Mouse (Mus musculus) limb, embryonic 15.5 days (tissue): ENCODE data around the gene Traf3ip1. TPM values are rescaled to one million over a fixed set of nuclear protein-coding genes. Genes with fewer than 3 reads are reported as not detected.
A peak's percentile ranks its signal among the peaks of the same experiment; 100 is the strongest.

ENCODE experiments used
- ATAC-seq: fragments of 200-750 bp; cut with Nextera tagmentation; 2 replicates; pipeline ENCODE4 v1.8.0; 2017; ENCODE audit warnings: low read depth, moderate TSS enrichment; ENCODE audit not compliant: insufficient number of reproducible peaks, low FRiP score, low TSS enrichment
- H3K27ac ChIP-seq: fragments of 300-500 bp; sonication (generic); 2 replicates; pipeline ENCODE4 v1.5.1; 2015; ENCODE audit warnings: moderate library complexity, mild to moderate bottlenecking, inconsistent platforms
- H3K27me3 ChIP-seq: fragments of 300-500 bp; sonication (generic); 2 replicates; pipeline ENCODE4 v1.6.1; 2015; ENCODE audit warnings: inconsistent platforms
- H3K36me3 ChIP-seq: fragments of 300-500 bp; sonication (generic); 2 replicates; pipeline ENCODE4 v1.6.1; 2015; ENCODE audit warnings: inconsistent platforms
- H3K4me1 ChIP-seq: fragments of 300-500 bp; sonication (generic); 2 replicates; pipeline ENCODE4 v1.6.1; 2015; ENCODE audit warnings: inconsistent platforms
- H3K4me2 ChIP-seq: fragments of 300-500 bp; sonication (generic); 2 replicates; pipeline ENCODE4 v1.6.1; 2015; ENCODE audit warnings: mild to moderate bottlenecking, inconsistent platforms
- H3K4me3 ChIP-seq: fragments of 300-500 bp; sonication (generic); 2 replicates; pipeline ENCODE4 v1.5.1; 2015; ENCODE audit warnings: mild to moderate bottlenecking, inconsistent platforms
- H3K9ac ChIP-seq: fragments of 300-500 bp; sonication (generic); 2 replicates; pipeline ENCODE4 v1.6.1; 2015; ENCODE audit warnings: inconsistent platforms
- H3K9me3 ChIP-seq: fragments of 300-500 bp; sonication (generic); 2 replicates; pipeline ENCODE4 v1.6.1; 2016; ENCODE audit warnings: inconsistent platforms
- WGBS: fragments of 180-500 bp; shearing (Covaris S2); methylation state at CpG from one replicate; pipeline ENCODE4 v1.1.7; 2015; 5-methylcytosine and 5-hydroxymethylcytosine counted together
- polyA plus RNA-seq: library from polyadenylated mRNA; unstranded; fragments of >200 nt; fragmentation: Nextera tagmentation; extraction: Ambion mirVana; gene quantifications from 2 replicates; pipeline ENCODE4 v1.2.1, GENCODE M21; 2015

Gene Traf3ip1
- polyA plus RNA-seq, 1 experiment from 2014 or later: 6.9 TPM

DNA sequence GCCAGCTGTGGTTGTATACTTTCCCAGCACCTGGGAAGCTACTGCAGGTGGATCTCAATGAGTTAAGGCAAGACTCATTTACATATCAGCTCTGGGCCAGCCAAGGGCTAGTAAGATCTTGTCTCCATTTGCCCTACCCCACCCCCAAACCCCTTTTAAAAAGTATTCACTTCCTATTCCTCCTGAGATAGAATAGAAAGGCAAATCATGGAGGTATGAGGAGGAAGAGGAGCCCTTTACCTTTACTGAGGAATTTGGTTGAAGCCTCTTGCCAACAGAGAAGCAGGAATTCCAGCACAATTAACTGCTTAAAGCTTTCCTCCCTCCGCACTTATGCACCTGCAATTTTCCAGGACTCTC is 44.1 kb downstream of the Traf3ip1 start:
- ATAC-seq: no peak
- WGBS: 35% methylated on average over 1 of the region's 1 CpGs
- peaks cover 43% of the 10 kb centered on the region for H3K27me3 ChIP-seq

DNA sequence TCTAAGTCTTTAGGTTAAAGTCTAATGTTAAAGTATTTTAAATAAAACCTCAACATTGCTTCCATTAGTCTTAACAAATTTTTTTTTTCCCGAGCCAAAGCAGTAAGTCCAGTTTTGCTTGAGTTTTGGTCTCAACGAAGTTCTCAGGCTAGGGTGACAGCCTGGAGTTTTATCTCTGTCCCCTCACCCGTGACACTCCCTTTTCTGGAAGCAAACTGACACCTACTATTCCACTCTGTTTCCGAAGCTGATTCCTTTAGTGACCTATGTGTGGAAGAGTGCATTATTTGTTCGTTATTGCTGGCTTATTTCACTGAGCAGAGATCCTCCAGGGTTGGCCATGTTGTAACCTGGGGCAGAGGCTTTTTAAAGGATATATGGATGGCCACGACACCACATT is 44.8 kb downstream of the Traf3ip1 start:
- 36% methylated on average over 6 of the region's 6 CpGs for WGBS
- H3K36me3 ChIP-seq: no peaks in the 10 kb centered on the region
- no peaks in the 10 kb centered on the region for H3K9me3 ChIP-seq
- peak overlapping the region; percentile 85 for H3K4me3 ChIP-seq
- H3K4me1 ChIP-seq: peaks cover 26% of the 10 kb centered on the region
- H3K4me2 ChIP-seq: peak overlapping the region; percentile 97; the same call in 1 of the 2 replicates
- H3K9ac ChIP-seq: no peak overlapping the region
- no peak overlapping the region for H3K27ac ChIP-seq
- ATAC-seq: no peak
- H3K27me3 ChIP-seq: peaks cover 43% of the 10 kb centered on the region

More for the DNA sequence above, 44.1 kb downstream of the Traf3ip1 start:
- Histone ChIP-seq H3K4me2 (no peak overlapping the region), H3K4me3 (no peak overlapping the region), H3K9ac (no peak overlapping the region), H3K9me3 (no peaks in the 10 kb centered on the region), H3K4me1 (peaks cover 32% of the 10 kb centered on the region), H3K27ac (no peak overlapping the region), H3K36me3 (no peaks in the 10 kb centered on the region)

DNA sequence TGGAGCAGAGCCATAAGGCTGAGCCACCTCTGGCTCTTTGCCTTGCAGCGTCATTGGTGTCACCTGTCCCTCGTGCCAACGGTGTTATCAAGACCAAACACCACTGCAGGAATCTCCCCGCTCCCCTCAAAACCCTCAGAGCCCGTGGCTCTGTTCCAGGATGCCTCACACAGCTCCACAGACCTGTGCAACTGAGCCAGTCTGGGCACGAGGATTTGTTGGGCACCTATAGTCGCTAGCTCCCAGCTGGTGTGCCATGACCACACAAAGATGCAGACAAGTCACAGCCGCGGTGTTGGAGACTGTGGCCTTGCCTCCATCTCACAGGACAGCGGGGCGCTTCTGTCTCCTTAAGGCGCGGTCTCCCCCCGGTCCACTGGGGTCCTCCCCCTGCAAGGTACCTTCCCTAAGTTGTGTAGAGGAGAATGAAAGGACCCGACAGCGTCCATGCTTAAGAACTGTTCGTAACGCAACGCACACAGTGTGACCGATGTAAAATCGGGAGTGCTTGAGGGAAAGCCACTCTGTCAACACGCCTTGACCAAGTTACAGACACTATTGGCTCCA is 45.3 kb downstream of the Traf3ip1 start:
- peak; percentile 1; the same call in 1 of the 2 replicates for ATAC-seq
- WGBS: 2% methylated on average over 22 of the region's 22 CpGs

DNA sequence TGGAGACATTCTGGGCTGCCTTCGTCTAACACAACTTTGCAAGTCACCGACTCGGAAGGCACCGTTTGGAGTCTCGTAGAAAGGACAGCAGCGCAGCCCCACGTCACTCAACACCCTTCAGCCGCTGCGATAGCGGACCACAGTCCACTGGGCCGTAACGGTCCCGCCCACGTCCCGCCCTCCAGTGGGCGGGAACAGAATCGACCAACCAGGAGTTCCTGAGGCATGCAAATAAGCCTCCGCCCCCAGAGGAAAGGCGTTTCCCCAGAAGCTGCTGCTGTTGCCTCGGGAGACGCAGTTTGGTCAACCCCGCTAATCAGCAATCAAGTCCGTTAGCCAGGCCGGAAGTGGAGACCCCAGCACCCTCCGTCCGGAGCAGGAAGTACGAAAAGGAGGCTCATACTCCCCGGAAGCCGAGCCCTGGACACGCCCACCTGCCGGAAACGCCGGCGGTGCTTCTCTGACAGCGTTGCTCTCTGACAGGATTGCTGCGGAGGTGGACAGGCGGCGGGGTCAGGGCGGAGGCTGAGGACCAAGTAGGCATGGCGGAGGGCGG is 45.9 kb downstream of the Traf3ip1 start, which contains the start of gene Asb1:
TSS of gene Asb1 (plus strand) at position 274 of the 556 bp plus-strand sequence.
- Histone ChIP-seq H3K4me1 (peaks cover 26% of the 10 kb centered on the region), H3K27me3 (peaks cover 37% of the 10 kb centered on the region), H3K36me3 (peaks cover 6% of the 10 kb centered on the region; the same call in 1 of the 2 replicates), H3K4me2 (peak within 1 kb of the TSS; percentile 97), H3K27ac (no peak within 1 kb of the TSS), H3K4me3 (peak within 1 kb of the TSS; percentile 85), H3K9ac (peak within 1 kb of the TSS; percentile 66), H3K9me3 (no peaks in the 10 kb centered on the region)
- peak; percentile 95 for ATAC-seq
- WGBS: under 1% methylated on average over 41 of the region's 41 CpGs

More for the DNA sequence above, 45.3 kb downstream of the Traf3ip1 start:
- no peak overlapping the region for H3K27ac ChIP-seq
- peak overlapping the region; percentile 97 for H3K4me2 ChIP-seq
- H3K4me1 ChIP-seq: peaks cover 26% of the 10 kb centered on the region
- peaks cover 42% of the 10 kb centered on the region for H3K27me3 ChIP-seq
- H3K9ac ChIP-seq: peak overlapping the region; percentile 66; the same call in 1 of the 2 replicates
- no peaks in the 10 kb centered on the region for H3K9me3 ChIP-seq
- H3K36me3 ChIP-seq: peaks cover under 1% of the 10 kb centered on the region; the same call in 1 of the 2 replicates
- H3K4me3 ChIP-seq: peak overlapping the region; percentile 85

DNA sequence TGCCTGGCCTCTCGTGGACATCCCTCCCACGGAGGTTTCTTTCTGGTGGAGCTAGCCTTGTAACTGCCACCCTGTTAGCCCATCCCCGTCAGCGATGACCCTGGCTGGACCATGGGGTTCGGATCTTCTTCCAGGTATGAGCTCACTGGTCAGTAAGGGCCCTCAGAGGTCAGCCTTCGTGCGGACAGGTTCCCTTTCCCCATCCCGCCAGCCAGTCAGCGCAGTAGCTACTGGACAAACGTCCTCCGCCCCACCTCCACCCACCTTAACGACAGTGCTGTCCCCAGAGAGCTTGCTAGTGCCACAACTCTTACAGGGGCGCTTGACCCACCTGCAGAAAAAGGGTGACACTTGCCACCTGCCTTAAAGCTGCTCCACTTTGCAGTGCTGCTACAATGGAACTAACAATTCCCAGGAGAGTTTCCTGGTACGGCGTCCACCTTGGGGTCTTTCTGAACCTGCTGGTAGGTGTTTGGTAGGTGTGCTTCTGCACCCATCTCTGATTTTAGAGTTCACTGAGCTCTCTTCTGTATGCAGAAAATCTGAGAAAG is 46.7 kb downstream of the Traf3ip1 start:
- Histone ChIP-seq H3K4me2 (peak overlapping the region; percentile 97), H3K36me3 (peaks cover 11% of the 10 kb centered on the region; the same call in 1 of the 2 replicates), H3K9me3 (no peaks in the 10 kb centered on the region), H3K4me3 (peak overlapping the region; percentile 85), H3K27ac (no peak overlapping the region), H3K9ac (peak overlapping the region; percentile 66), H3K27me3 (peaks cover 30% of the 10 kb centered on the region), H3K4me1 (peaks cover 26% of the 10 kb centered on the region)
- WGBS: 11% methylated on average over 15 of the region's 15 CpGs
- no peak for ATAC-seq

DNA sequence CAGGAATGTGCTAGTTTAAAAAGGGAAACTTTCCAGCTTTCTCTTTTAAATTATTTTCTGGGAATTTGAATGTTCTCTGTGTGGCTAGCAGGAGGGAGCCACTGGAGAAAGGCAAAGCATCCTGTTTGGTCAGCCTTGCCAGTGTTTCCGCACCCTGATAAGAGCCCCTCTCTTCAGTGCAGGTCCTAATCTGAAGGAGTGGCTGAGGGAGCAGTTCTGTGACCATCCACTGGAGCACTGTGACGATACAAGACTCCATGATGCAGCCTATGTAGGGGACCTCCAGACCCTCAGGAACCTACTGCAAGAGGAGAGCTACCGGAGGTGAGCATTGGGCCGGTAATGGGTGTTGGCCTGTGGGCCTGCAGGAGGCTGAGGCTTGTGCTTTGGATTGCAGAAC is 49.5 kb downstream of the Traf3ip1 start:
- Histone ChIP-seq H3K4me3 (no peak overlapping the region), H3K27me3 (peaks cover 11% of the 10 kb centered on the region), H3K36me3 (peaks cover 24% of the 10 kb centered on the region; the same call in 1 of the 2 replicates), H3K27ac (no peak overlapping the region), H3K9me3 (no peaks in the 10 kb centered on the region), H3K4me2 (no peak overlapping the region), H3K9ac (no peak overlapping the region), H3K4me1 (peaks cover 26% of the 10 kb centered on the region)
- no peak for ATAC-seq
- WGBS: 78% methylated on average over 4 of the region's 4 CpGs

DNA sequence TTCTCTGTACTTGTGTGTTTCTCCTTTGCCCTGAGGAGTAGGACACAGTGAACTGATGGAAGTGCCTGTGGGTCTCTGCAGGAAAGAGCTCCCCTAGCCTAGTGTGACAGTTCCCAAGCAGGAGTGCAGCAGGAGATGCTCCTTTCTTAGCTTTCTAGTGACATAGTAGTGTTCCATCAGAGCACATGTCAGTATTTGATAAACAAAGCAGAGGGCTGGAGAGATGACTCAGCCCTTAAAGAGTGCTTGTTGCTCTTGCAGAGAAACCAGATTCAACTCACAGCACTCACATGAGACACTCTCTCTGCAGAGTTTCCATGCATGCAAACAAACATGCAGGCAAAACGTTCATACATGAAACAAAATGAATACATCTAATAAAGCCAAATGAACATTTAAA is 50.8 kb downstream of the Traf3ip1 start:
- 90% methylated on average over 1 of the region's 1 CpGs for WGBS
- no peak overlapping the region for H3K4me2 ChIP-seq
- ATAC-seq: no peak

DNA sequence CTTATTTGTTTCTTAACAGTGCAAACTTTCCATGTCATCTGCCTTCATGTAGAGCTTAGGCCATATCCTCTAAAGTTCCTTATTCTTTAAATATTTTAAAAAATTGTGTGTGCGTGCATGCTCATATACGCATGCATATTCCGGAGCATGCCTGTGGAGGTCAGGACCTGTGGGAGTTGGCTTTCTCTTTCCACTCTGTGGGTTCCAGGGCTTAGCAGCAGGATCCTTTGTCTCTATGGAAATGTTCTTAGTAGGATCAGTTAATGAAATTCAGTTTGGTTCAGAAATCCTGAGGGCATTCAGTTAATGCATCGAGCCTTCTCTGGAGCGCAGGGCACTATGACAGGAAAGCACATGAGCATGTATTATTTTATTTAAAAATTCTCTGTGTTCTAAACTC is 53.1 kb downstream of the Traf3ip1 start:
- ATAC-seq: no peak
- WGBS: 95% methylated on average over 5 of the region's 5 CpGs

More for the DNA sequence above, 50.8 kb downstream of the Traf3ip1 start:
- Histone ChIP-seq H3K4me3 (no peak overlapping the region), H3K36me3 (peaks cover 28% of the 10 kb centered on the region; the same call in 1 of the 2 replicates), H3K27ac (no peak overlapping the region), H3K27me3 (no peaks in the 10 kb centered on the region), H3K4me1 (peaks cover 16% of the 10 kb centered on the region), H3K9ac (no peak overlapping the region), H3K9me3 (no peaks in the 10 kb centered on the region)

DNA sequence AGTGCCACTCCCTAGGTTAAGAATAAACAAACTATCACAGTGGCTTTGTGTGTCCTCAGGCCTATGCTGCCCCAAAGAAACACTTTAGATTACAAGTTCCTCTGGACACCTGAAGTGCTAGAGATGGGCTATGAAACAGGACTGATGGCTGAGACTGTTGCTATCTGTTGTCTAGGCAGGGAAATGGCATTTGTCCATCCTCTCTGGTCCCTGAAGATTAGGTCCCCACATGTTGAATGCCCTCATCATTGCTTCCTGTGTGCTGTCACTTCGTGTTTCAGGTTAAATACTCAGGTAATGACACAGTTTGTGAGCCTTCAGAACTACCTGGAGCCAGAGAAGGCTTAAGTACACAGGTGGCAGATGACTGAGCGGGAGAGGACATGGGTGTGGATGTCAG is 54.6 kb downstream of the Traf3ip1 start:
- 82% methylated on average over 2 of the region's 2 CpGs for WGBS
- Histone ChIP-seq H3K9ac (no peak overlapping the region), H3K4me2 (no peak overlapping the region), H3K4me3 (no peak overlapping the region), H3K9me3 (no peaks in the 10 kb centered on the region), H3K4me1 (peaks cover 4% of the 10 kb centered on the region; the same call in 1 of the 2 replicates), H3K27me3 (no peaks in the 10 kb centered on the region), H3K36me3 (peaks cover 36% of the 10 kb centered on the region; the same call in 1 of the 2 replicates), H3K27ac (no peak overlapping the region)
- no peak for ATAC-seq

More for the DNA sequence above, 53.1 kb downstream of the Traf3ip1 start:
- no peak overlapping the region for H3K4me2 ChIP-seq
- H3K27ac ChIP-seq: no peak overlapping the region
- peaks cover 4% of the 10 kb centered on the region; the same call in 1 of the 2 replicates for H3K4me1 ChIP-seq
- no peaks in the 10 kb centered on the region for H3K9me3 ChIP-seq
- H3K36me3 ChIP-seq: peaks cover 30% of the 10 kb centered on the region; the same call in 1 of the 2 replicates
- no peak overlapping the region for H3K9ac ChIP-seq
- no peaks in the 10 kb centered on the region for H3K27me3 ChIP-seq
- H3K4me3 ChIP-seq: no peak overlapping the region

DNA sequence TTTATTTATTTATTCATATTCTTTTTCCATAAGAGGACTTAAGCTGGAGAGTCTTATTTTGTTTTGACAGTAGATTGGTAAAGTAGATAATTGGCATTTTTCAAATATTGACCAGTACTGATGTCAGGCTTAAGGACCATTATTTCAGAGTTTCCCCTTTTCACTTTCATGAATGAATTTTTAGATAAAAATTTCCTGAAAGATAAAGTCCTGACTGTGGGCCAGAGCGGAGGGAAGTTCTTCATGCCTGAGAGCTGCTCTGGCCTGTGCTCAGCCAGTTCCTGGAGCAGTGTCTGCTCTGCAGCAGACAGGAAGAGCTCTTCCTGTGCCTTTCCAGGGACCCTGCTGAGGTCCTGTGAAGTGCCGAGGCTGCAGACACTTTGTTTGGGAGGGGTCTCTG is 62.7 kb downstream of the Traf3ip1 start:
- peaks cover 8% of the 10 kb centered on the region for H3K4me1 ChIP-seq
- no peak for ATAC-seq
- H3K9ac ChIP-seq: no peak overlapping the region
- WGBS: 66% methylated on average over 2 of the region's 2 CpGs
- H3K27me3 ChIP-seq: no peaks in the 10 kb centered on the region
- no peak overlapping the region for H3K4me3 ChIP-seq
- H3K27ac ChIP-seq: no peak overlapping the region
- no peak overlapping the region for H3K4me2 ChIP-seq
- peaks cover 43% of the 10 kb centered on the region for H3K36me3 ChIP-seq
- no peaks in the 10 kb centered on the region for H3K9me3 ChIP-seq

DNA sequence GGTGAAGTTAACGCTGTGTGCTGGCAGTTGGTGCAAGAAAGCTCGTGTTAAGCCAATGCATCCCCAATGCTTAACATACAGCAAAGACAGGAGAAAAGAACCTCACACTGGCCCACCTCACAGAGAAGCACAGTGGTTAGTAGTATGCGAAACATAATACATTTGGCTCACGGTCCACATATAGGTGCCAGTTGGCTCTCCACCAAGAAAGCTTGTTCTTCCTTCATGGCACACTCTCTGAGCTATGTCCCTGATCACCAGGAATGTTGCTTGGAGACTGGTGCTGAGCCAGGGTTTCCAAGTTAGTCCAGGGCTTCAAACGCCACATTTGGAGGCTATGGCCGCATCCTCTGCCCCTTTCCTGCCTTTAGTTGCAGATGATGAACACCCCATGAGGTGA is 66.8 kb downstream of the Traf3ip1 start:
- ATAC-seq: no peak
- H3K36me3 ChIP-seq: peaks cover 18% of the 10 kb centered on the region; the same call in 1 of the 2 replicates
- H3K9me3 ChIP-seq: no peaks in the 10 kb centered on the region
- 67% methylated on average over 6 of the region's 6 CpGs for WGBS
- no peak overlapping the region for H3K27ac ChIP-seq
- H3K27me3 ChIP-seq: no peaks in the 10 kb centered on the region
- H3K9ac ChIP-seq: no peak overlapping the region
- no peak overlapping the region for H3K4me2 ChIP-seq
- peaks cover 25% of the 10 kb centered on the region for H3K4me1 ChIP-seq
- H3K4me3 ChIP-seq: no peak overlapping the region

DNA sequence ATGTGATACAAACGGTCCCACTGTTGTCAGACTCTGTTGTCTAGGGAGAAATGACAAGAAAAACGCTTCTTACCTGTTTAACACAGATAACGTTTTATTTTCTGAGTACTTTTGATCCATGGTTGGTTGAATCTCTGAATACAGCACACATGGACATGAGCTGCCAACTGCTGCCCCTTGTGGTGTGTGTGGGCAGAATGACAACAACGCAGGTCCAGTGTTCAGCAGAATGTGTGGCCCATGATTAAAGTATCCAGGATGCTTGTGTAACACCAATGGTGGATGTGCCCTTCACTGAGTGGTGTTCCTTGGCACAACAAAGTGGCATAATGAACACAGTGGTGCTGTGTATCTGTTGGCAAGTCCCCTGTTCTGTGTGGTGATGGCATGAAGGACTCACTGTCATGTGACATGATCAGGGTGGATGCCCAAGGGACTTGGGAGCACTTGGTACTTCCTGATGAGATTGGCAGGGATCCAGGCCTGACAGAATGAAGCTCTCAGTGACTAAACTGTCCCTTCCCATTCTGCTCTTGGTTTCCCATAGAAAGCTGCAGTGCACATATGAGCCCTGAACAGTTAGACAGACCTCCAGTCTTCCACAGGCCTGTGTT is 68.6 kb downstream of the Traf3ip1 start:
- Histone ChIP-seq H3K4me1 (peaks cover 25% of the 10 kb centered on the region), H3K4me3 (no peak overlapping the region), H3K9me3 (no peaks in the 10 kb centered on the region), H3K4me2 (no peak overlapping the region), H3K9ac (no peak overlapping the region), H3K27ac (no peak overlapping the region), H3K36me3 (peaks cover 14% of the 10 kb centered on the region; the same call in 1 of the 2 replicates), H3K27me3 (no peaks in the 10 kb centered on the region)
- 84% methylated on average over 4 of the region's 4 CpGs for whole genome bisulfite sequencing
- no peak for ATAC-seq
